9 mouse cellular contexts compared by ENCODE assay signal in genomic region chr8:109607650-109608049, GRCm38 (mm10). TPM values are rescaled to one million over a fixed set of nuclear protein-coding genes. Genes with fewer than 3 reads are reported as not detected.
DNase-seq lines count a peak whose midpoint lies in the region; ATAC-seq lines count a peak whose summit lies in the region.
"Had no signal": no experiment of that assay in that cellular context is flagged by ENCODE, and none has a peak within 500 bp of the region (broad histone marks: within the 10 kb centered on the region; RNA-seq: fewer than 3 reads in every experiment).

No protein-coding gene starts in this region.

- no peaks in the 10 kb centered on the region for H3K9me3 ChIP-seq in lung, embryonic 15.5 days
- H3K9me3 ChIP-seq in hindbrain, embryonic 10.5 days: no peaks in the 10 kb centered on the region
- H3K9me3 ChIP-seq in midbrain, embryonic 12.5 days: no peaks in the 10 kb centered on the region

- H3K4me2 ChIP-seq in lung, embryonic 15.5 days: peak overlapping the region; percentile 80
- H3K4me2 ChIP-seq in midbrain, embryonic 12.5 days (replicated peaks): peak overlapping the region; percentile 70

- H3K4me1 ChIP-seq in lung, embryonic 15.5 days: peaks cover 17% of the 10 kb centered on the region
- H3K4me1 ChIP-seq in brown adipose tissue, adult 24 weeks (ENCODE audit: control insufficient read depth, insufficient read depth, insufficient read length, low read length): peaks cover 6% of the 10 kb centered on the region; the same call in 1 of the 2 replicates
- peaks cover 19% of the 10 kb centered on the region for H3K4me1 ChIP-seq in hindbrain, embryonic 10.5 days (replicated peaks)
- peaks cover 11% of the 10 kb centered on the region for H3K4me1 ChIP-seq in midbrain, embryonic 12.5 days

- H3K4me3 ChIP-seq in lung, embryonic 15.5 days: peak overlapping the region; percentile 60
- peak overlapping the region; percentile 73 for H3K4me3 ChIP-seq in brown adipose tissue, adult 24 weeks (ENCODE audit: insufficient read depth, low read depth, low read length)
- peak overlapping the region; percentile 69 for H3K4me3 ChIP-seq in hindbrain, embryonic 10.5 days
- peak overlapping the region; percentile 55 for H3K4me3 ChIP-seq in midbrain, embryonic 12.5 days

- no peak for DNase-seq in lung, postnatal 4 days
- no peak for DNase-seq in hindbrain, embryonic 10.5 days (ENCODE audit: low spot score)
- no peak for DNase-seq in adrenal gland, postnatal 10 days
- DNase-seq in thymus, postnatal 10 days (ENCODE audit: low spot score in 2 of 2): no peak

- peak overlapping the region; percentile 54 for H3K9ac ChIP-seq in lung, embryonic 15.5 days
- H3K9ac ChIP-seq in midbrain, embryonic 12.5 days (replicated peaks): peak overlapping the region; percentile 54

- H3K27me3 ChIP-seq in lung, embryonic 15.5 days: no peaks in the 10 kb centered on the region
- H3K27me3 ChIP-seq in hindbrain, embryonic 10.5 days (ENCODE audit: insufficient read depth, poor library complexity, severe bottlenecking): no peaks in the 10 kb centered on the region
- no peaks in the 10 kb centered on the region for H3K27me3 ChIP-seq in midbrain, embryonic 12.5 days

- H3K36me3 ChIP-seq in lung, embryonic 15.5 days: peaks cover 7% of the 10 kb centered on the region
- H3K36me3 ChIP-seq in hindbrain, embryonic 10.5 days: peaks cover 34% of the 10 kb centered on the region
- H3K36me3 ChIP-seq in midbrain, embryonic 12.5 days: peaks cover 21% of the 10 kb centered on the region

- peak overlapping the region; percentile 99 for H3K27ac ChIP-seq in lung, embryonic 15.5 days
- H3K27ac ChIP-seq in brown adipose tissue, adult 24 weeks (replicated peaks; ENCODE audit: low read depth, low read length): no peak overlapping the region
- H3K27ac ChIP-seq in hindbrain, embryonic 10.5 days: peak overlapping the region; percentile 91
- H3K27ac ChIP-seq in midbrain, embryonic 12.5 days (replicated peaks): peak overlapping the region; percentile 97

- 3% methylated on average over 12 of the region's 12 CpGs for WGBS in lung, embryonic 15.5 days
- 13% methylated on average over 12 of the region's 12 CpGs for WGBS in hindbrain, embryonic 10.5 days
- 15% methylated on average over 12 of the region's 12 CpGs for WGBS in midbrain, embryonic 12.5 days

- ATAC-seq in lung, embryonic 15.5 days (ENCODE audit: borderline replicate concordance, extremely low read depth, low FRiP score, low TSS enrichment): no peak
- no peak for ATAC-seq in midbrain, embryonic 12.5 days (ENCODE audit: low FRiP score, low read depth)
- ATAC-seq in frontal cortex, adult (ENCODE audit: low TSS enrichment): no peak

RNA-seq across cellular contexts. Expression of gene Dhodh, which starts 0.8 kb away (rescaled TPM):
- 46.7 TPM in 2 replicates for polyA plus RNA-seq in lung, embryonic 15.5 days (2015; fragmentation: Nextera tagmentation; extraction: Ambion mirVana)
- polyA plus RNA-seq in brown adipose tissue, adult 24 weeks (2012; ENCODE audit: insufficient read depth, insufficient read length, missing spikeins): 13.2 and 21.7 TPM in 2 replicates
- 47.6 and 50.6 TPM in 2 replicates for polyA plus RNA-seq in hindbrain, embryonic 10.5 days (2016; fragmentation: Nextera tagmentation; extraction: Ambion mirVana)
- polyA plus RNA-seq in midbrain, embryonic 12.5 days (2016; fragmentation: Nextera tagmentation; extraction: Ambion mirVana): 38.6 and 41.6 TPM in 2 replicates
- total RNA-seq in adrenal gland, postnatal 10 days (2021): 10 to 100 TPM; 24.8 to 28.2 TPM

RNA-seq across cellular contexts. Expression of gene Pkd1l3, which starts 6.7 kb away (rescaled TPM):
- 0.02 and 0.08 TPM in 2 replicates for polyA plus RNA-seq in lung, embryonic 15.5 days (2015; fragmentation: Nextera tagmentation; extraction: Ambion mirVana)
- polyA plus RNA-seq in brown adipose tissue, adult 24 weeks (2012; ENCODE audit: insufficient read depth, insufficient read length, missing spikeins): 0.40 TPM in 1 of 2 replicates, not detected in the other
- polyA plus RNA-seq in hindbrain, embryonic 10.5 days (2016; fragmentation: Nextera tagmentation; extraction: Ambion mirVana): 0.21 and 0.24 TPM in 2 replicates
- polyA plus RNA-seq in midbrain, embryonic 12.5 days (2016; fragmentation: Nextera tagmentation; extraction: Ambion mirVana): 0.11 and 0.45 TPM in 2 replicates
- under 1 TPM; 0.15 to 0.21 TPM for total RNA-seq in adrenal gland, postnatal 10 days (2021)

RNA-seq across cellular contexts. Expression of gene Hp, which starts 28.7 kb away (rescaled TPM):
- 29.7 and 29.9 TPM in 2 replicates for polyA plus RNA-seq in lung, embryonic 15.5 days (2015; fragmentation: Nextera tagmentation; extraction: Ambion mirVana)
- polyA plus RNA-seq in brown adipose tissue, adult 24 weeks (2012; ENCODE audit: insufficient read depth, insufficient read length, missing spikeins): 699 and 1,976 TPM in 2 replicates
- polyA plus RNA-seq in hindbrain, embryonic 10.5 days (2016; fragmentation: Nextera tagmentation; extraction: Ambion mirVana): 0.93 and 1.2 TPM in 2 replicates
- polyA plus RNA-seq in midbrain, embryonic 12.5 days (2016; fragmentation: Nextera tagmentation; extraction: Ambion mirVana): 0.29 and 0.33 TPM in 2 replicates
- 100 to 1,000 TPM; 313 to 788 TPM for total RNA-seq in adrenal gland, postnatal 10 days (2021)
- total RNA-seq: left cerebral cortex, postnatal 14 days had no signal

RNA-seq across cellular contexts. Expression of gene Txnl4b, which starts 42.0 kb away (rescaled TPM):
- polyA plus RNA-seq in lung, embryonic 15.5 days (2015; fragmentation: Nextera tagmentation; extraction: Ambion mirVana): 25.6 and 26.1 TPM in 2 replicates
- 21.2 and 29.4 TPM in 2 replicates for polyA plus RNA-seq in brown adipose tissue, adult 24 weeks (2012; ENCODE audit: insufficient read depth, insufficient read length, missing spikeins)
- polyA plus RNA-seq in hindbrain, embryonic 10.5 days (2016; fragmentation: Nextera tagmentation; extraction: Ambion mirVana): 29.0 and 30.5 TPM in 2 replicates
- polyA plus RNA-seq in midbrain, embryonic 12.5 days (2016; fragmentation: Nextera tagmentation; extraction: Ambion mirVana): 26.9 and 27.1 TPM in 2 replicates
- total RNA-seq in adrenal gland, postnatal 10 days (2021): 10 to 100 TPM; 10.5 to 11.8 TPM

RNA-seq across cellular contexts. Expression of gene Dhx38, which starts 42.0 kb away (rescaled TPM):
- 24.8 and 25.3 TPM in 2 replicates for polyA plus RNA-seq in lung, embryonic 15.5 days (2015; fragmentation: Nextera tagmentation; extraction: Ambion mirVana)
- 10.5 and 11.9 TPM in 2 replicates for polyA plus RNA-seq in brown adipose tissue, adult 24 weeks (2012; ENCODE audit: insufficient read depth, insufficient read length, missing spikeins)
- 28.0 and 34.7 TPM in 2 replicates for polyA plus RNA-seq in hindbrain, embryonic 10.5 days (2016; fragmentation: Nextera tagmentation; extraction: Ambion mirVana)
- polyA plus RNA-seq in midbrain, embryonic 12.5 days (2016; fragmentation: Nextera tagmentation; extraction: Ambion mirVana): 30.3 and 32.4 TPM in 2 replicates
- total RNA-seq in adrenal gland, postnatal 10 days (2021): 10 to 100 TPM; 21.7 to 23.7 TPM

Comparison
In these comparisons a context has a peak if more than half of its experiments do, and no peak if none do; other contexts are left out.
1. RNA of gene Hp, which starts 28.7 kb away (polyA plus RNA-seq): 699 to 1,976 TPM in brown adipose tissue, adult 24 weeks; 29.7 to 29.9 TPM in lung, embryonic 15.5 days, 0.93 to 1.2 TPM in hindbrain, embryonic 10.5 days and 0.29 to 0.33 TPM in midbrain, embryonic 12.5 days; every median in the first group is over 10 times any median in the second.
2. Peak in every context shown above with its lines, with median percentiles within 50 percentile points of each other: H3K4me3 ChIP-seq.